Mouse (Mus musculus) hematopoietic stem cell, adult 5-6 weeks (primary cell): ENCODE data around the gene Pnpla7. TPM values are rescaled to one million over a fixed set of nuclear protein-coding genes. Genes with fewer than 3 reads are reported as not detected.
"Not testable (repeated sequence)": the region's sequence is repeated elsewhere in the genome, so short reads cannot be mapped to it uniquely, and the experiment has no call there.

Experiments used
- ATAC-seq, 2 experiments: fragments of 125-278 bp in 1 of 2; replicated peaks in 1 of 2; 2 replicates each; pipeline ENCODE4 v1.8.0; 2016 to 2017; ENCODE audit warnings: inconsistent platforms in 2 of 2, mild to moderate bottlenecking in 2 of 2, moderate number of reproducible peaks in 2 of 2, low read depth in 1 of 2, moderate TSS enrichment in 1 of 2; ENCODE audit not compliant: low FRiP score in 2 of 2, poor library complexity in 2 of 2, severe bottlenecking in 2 of 2, insufficient read depth in 1 of 2, low TSS enrichment in 1 of 2
- total RNA-seq: library from RNA; stranded (forward); fragments of 172-1452, 232-1000 nt; gene quantifications from 2 replicates; pipeline ENCODE4 v1.2.3, GENCODE M21; 2017

Pnpla7 gene
- total RNA-seq, 1 experiment from 2014 or later = 41.2 TPM

DNA sequence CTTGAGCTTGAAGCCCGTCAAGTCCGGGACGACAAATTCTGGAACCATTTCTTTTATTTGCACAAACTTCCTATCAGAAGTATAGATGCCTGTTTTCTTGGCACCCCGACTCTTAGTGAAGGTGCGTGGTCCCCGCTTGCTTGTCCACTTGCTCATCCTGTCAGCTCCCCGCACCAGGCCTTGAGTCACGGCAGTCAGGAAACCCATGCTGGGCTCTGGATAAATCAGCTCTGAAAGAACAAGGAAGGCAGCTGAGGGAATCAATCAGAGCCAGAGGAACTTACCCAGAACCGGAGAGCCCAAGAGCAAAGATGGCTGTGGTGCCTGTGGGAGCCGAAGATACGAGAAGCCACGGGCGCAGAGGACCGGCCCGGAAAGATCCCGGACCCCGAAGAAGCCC lies 1.4 kb upstream of the Pnpla7 start:
- not testable (repeated sequence) for ATAC-seq

DNA sequence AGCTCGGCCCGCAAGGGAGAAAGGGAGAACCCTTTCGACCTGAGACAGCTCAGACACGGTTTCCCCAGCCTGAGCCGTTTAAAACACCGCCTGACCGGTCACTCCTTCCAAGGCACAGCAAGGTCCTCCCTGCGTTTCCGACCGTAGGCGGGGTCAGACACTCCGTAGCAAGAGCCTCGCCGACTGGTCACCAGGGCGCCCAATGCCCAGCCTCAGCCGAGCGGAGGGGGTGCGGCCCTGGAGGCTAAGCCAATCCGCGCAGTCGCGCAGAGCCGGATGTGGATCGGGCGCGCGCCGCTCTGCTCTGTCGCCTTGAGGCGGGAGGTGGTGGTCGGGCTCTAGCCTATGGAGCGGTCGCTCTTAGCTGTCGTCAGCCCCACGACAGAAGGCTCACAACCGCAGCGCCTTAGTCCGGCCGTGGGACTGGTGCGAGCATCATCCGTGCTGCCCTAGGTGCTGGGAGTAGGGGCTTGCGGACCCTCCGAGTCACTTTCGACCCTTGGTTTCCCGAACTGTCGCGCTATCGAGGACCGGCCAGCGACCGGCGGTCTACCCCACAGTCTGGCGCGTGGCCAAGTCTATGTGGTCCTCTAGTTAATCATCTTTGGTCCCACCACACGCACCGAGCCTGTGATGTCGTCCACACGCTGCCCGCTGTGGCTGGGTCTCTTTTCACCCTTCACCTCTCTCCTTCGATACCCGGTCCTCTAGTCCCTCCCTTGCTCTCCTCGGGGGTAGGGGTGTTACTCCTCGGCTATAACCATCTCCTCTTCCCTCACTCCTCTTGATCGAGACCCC lies 728 bp upstream of the Pnpla7 start, which contains the start of gene Mrpl41:
Mrpl41 (minus strand) TSS at position 193 of the 798 bp plus-strand sequence.
- ATAC-seq = peak; percentile 86 to 88

DNA sequence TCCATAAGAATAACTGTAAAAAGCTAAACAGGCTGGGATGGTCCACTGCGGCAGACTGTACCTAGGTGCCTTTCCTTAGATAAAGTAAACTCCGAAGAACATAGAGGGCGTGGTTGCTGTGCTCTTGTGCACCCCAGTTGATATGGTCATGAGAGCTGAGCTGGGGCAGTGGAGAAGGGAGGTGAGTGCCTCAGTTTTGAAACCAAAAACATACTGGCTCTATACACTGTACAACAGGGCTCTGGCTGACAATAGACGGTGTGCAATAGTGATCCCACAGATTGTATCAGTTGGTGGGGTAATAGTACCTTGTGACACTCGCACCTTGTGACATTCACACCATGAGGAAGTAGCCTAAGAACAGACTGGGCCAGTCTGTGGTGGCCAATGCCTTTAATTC lies 1.1 kb downstream of the Pnpla7 start:
- ATAC-seq = peak in 1 of 2 experiments; percentile 6; a peak in 1 of 4 replicates

DNA sequence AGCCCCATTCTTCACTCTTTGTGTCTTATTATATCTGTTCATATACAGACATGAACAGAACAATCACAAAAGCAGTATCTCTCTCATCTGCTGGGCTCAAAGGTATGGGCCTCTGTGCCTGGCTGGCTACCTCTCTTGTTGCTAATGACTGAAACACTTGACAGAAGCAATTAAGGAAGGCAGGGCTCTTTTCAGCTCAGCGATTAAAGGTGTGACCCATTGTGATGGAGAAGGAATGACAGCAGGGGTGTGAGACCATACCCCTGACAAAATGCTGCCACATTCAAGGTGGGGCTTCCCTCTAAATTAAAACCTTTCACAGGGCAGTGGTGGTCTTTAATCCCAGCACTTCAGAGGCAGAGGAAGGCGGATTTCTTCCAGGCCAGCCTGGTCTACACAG lies 11.9 kb downstream of the Pnpla7 start:
- ATAC-seq = no peak

DNA sequence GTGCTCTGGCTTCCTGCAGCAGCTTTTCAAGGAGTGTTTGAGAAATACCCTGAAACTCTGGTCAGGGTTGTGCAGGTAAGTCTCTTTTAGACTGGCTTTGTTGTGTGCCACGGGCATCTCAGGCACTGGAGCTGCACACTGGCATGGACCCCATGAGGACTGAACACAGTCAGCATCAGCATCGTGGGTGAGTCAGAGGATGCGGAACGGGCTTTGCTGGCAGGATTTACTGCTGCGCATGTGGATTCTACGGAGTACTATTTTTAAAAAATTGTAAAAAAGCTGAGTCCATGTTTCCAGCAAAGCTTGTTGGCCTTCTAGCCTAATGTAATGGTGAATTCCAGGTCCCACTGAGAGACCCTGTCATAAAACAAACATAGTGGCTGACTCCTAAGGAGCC lies 19.5 kb downstream of the Pnpla7 start:
- no peak for ATAC-seq

DNA sequence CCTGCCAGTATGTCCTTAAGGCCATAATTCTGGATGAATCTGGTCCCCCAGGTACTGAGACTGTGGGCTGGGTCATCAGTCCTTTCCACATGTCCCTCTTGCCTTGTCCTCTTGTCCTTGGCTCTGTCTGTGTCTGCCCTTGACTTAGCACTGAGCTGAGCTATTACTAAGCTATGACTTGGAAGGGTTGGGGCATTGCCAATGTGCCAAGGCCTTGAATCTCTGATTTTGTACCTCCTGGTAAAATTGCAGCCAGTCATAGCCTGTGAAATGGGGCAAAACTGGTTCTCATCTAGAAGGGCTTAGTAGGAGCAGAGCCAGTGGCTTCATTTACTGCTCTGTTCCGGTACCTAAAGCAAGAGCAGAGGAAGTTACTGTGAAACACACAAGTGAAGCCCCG lies 20.6 kb downstream of the Pnpla7 start:
- ATAC-seq = no peak

DNA sequence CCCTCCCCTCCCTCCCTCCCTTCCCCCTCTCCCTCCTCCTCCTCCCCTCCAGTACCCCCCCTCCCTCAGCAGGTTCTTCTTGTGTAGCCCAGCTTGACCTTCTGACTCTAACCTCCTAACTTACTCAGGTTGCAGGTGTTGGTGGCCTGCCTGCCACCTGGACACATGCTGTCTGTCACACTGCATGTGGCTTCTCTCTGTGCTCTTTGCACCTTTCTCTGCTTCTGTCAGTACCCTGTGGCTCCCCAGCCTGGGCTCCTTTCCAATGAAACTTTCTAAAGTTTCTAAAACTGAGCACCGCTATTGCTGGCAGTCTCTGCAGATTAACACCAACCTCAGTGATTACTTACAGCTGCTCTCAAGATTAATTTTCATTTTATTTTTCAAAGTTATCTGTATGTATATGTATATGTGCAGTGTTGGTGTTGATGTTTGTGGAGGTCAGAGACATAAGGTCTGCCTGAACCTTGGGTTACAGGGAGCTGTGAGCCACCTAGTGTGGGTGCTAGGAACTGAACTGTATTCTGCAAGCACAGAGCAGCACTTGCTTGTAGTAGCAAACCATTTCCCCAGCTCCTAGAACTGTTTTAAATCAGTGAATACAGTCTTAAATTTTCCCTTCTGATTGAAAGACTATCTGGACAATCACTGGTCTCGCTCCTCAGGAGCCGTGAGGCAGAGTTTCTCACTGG lies 24.9 kb downstream of the Pnpla7 start:
- peak in 1 of 2 experiments; percentile 45; a peak in 1 of 4 replicates for ATAC-seq

DNA sequence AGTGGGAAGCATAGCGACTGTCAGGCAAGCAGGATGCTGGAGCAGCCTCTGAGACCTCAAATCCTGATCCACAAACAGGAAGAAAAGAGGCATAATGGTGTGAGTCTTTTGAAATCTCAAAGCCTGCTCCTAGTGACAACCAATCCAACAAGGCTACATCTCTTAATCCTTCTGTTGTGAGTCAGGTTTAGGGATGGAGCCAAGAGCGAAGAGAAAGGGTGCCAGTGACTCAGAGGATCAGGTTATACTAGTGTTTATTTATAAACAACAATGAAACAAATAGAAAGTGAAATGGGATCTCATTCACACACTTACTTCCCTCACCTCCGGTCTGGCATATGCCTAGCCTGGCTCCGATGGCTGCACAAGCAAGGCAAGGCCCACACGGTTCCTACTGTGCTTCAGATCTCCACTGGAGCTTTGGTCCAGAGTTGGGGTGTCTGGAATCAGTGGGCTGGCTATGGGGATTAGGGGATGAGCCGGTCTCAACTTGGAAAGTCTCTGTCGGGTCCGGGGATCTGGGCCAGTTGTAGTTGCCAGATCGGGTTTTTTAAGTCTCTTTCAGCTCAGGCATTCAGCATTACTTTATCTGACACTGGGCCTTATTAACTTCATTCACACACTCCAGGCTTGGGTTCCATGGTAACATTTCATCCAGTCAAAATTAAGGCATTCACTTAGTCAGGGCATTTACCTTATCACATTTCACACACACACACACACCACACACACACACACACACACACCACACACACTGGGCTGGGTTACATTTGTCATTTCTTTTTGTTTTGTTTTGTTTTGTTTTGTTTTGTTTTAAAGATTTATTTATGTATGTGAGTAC lies 28.3 kb downstream of the Pnpla7 start:
- no peak for ATAC-seq

DNA sequence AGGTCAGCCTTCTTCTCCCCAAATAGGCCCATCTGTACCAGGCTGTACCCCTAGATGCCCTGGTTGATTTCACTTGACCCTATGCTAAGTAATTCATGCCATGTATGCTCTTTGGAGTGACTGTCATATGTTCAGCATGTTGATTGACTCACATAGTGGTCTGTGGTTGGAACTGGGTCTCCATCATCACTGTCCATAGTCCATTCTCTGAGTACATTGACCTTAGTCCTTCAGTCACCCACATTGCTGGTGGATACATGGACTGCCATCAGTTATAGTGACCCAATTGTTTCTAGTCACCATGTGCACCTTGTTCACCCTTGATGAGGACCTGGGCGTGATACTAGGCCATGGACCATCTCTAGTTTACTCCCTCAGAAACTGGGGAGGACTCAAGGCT lies 30.9 kb downstream of the Pnpla7 start:
- no peak for ATAC-seq

DNA sequence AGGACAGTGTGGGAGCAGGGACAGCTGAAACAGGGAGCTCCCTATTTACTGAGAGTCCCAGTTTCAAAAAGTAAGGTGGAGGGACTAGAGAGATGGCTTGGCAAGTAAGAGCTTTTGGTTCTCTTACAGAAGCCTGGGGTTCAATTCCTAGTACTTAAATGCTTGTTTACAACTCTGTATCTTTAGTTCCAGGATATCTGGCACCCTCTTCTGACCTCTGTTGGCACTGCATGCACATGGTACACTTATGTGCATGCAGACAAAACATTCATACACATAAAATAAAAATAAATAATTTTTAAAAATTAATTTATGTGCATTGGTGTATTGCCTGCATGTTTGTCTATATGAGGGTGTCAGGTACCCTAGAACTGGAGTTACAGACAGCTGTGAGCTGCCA lies 32.4 kb downstream of the Pnpla7 start:
- ATAC-seq = 0 out of 4 replicates have a peak, but pooled peaks of 1 of the 2 experiments have one; percentile 17

DNA sequence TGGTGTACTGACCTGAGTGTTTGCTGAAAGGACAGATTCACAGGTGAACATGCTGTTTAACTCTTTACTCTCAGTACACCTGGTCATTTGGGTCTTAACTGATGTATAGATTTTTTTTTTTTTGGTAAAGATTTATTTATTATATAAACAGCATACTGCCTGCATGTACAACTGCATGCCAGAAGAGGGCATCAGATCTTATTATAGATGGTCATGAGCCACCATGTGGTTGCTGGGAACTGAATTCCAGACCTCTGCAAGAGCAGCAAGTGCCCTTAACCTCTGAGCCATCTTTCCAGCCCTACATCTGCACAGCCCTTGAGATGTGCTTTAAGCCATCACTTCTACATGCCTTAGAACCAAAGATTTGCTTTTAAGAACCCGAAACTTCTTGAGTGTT lies 46.8 kb downstream of the Pnpla7 start:
- ATAC-seq = no peak

DNA sequence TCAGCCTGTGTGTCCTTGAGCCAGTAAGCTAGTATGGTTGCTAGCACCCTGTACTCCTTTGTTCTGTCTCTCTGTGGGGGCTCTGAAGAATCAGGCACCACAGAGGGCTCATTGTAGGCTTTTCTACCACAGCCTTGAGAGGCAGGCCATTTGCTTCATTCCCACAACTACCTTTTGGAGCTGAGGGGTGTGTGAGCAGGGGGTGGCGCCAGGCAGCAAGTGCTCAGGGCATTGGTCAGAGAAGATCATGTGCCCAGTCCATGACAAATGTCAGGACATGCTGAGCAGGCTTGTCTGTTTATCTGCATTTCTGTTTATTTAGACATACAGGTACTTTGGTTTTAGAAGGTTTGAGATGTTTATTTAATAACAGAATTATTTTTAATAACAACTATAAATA lies 49.3 kb downstream of the Pnpla7 start:
- no peak for ATAC-seq

DNA sequence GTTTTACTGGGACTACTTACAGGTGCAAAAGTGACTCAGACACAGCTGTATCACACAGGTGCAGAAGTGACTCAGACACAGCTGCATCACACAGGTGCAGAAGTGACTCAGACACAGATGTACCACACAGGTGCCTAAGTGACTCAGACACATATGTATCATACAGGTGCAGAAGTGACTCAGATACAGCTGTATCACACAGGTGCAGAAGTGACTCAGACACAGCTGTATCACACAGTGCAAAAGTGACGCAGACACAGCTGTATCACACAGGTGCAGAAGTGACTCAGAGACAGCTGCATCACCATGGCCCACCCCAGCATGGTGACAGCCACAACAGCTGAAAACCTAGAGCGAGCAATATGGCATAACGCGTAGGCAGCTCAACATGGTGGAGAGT lies 59.2 kb downstream of the Pnpla7 start:
- ATAC-seq = no peak

DNA sequence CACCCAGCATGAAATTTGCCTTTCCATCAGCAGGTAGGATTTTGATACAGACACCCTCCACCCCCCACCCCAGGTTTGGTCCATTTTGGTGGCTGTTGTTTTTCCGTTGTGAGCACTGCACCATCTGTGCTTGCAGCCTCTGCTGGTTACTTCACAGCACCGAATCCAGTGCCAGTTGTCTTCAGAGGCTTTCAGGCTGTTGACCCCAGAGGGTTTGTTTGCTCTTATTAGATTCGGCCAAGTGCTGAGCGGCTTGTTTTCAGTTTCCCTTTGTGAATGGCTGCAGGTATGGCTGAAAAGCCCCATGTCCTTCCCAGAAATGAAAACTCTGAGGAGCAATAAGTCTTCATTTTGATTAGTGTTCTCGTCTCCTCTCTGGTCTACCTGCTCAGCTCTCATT lies 64.3 kb downstream of the Pnpla7 start:
- no peak for ATAC-seq

DNA sequence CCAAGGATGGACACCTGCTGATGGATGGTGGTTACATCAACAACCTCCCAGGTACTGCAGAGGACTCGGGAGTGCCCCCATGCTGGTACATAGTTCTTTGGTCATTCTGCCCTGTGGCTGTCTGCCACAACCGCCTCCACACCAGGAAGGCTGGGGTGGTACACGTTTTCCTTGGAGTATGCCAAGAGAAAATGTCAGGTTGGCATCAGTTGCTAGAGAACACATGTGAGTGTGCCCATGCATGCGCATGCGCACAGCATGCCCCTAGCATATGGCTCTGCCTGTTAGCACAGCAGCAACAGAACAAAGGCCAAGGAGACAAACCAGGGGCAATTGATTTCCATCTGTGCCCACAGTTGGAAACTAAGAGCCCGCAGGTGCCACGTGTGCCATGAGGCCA lies 75.1 kb downstream of the Pnpla7 start:
- no peak for ATAC-seq

DNA sequence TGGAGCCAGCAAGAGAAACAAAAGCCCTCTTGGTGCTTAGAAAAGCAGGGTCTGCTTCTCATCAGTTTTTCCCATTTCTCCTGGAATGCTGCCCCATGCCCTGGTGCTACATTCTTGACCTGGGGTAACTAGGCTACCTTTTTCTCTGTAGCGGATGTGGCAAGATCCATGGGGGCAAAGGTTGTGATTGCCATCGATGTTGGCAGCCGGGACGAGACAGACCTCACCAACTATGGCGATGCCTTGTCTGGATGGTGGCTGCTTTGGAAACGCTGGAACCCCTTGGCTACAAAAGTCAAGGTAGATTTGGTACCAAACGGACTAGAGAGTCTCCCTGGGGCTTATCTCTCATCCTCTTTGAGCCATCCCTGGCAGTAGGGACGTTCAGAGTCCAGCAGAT lies 75.6 kb downstream of the Pnpla7 start:
- ATAC-seq = no peak

DNA sequence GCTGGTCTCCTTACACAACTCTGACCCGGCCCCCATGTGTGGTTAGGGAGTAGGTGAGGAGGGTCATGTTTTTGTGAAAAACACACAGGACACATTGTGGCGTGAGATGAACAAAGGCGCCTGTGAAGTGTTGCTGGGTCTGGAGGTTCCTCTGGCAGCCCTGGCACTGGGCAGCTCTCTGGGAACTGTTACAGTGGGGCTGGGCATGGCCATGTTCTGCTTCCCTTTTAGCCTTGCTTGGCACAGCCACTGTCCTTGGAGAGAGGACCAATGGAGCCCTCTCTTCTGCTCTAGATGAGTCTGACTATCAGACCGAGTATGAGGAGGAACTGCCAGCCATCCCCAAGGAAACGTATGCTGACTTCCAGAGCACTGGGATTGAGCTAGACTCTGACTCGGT lies 77.3 kb downstream of the Pnpla7 start:
- no peak for ATAC-seq
